Mouse (Mus musculus) forebrain, embryonic 16.5 days (tissue): ENCODE measurements around the gene Irf4. TPM values are rescaled to one million over a fixed set of nuclear protein-coding genes. Genes with fewer than 3 reads are reported as not detected.

ENCODE experiments used
- ATAC-seq: fragments of 200-750 bp; cut with Nextera tagmentation; 2 replicates; pipeline ENCODE4 v1.8.0; 2017; ENCODE audit warnings: mild to moderate bottlenecking, moderate library complexity
- H3K27ac ChIP-seq: fragments of 300-500 bp; sonication (generic); 2 replicates; pipeline ENCODE4 v1.5.1; 2014; ENCODE audit warnings: low read length, control low read depth
- H3K27me3 ChIP-seq: fragments of 300-500 bp; sonication (generic); replicated peaks from 2 replicates; pipeline ENCODE4 v1.6.1; 2014; ENCODE audit warnings: low read length; ENCODE audit not compliant: control insufficient read depth, insufficient read depth
- H3K36me3 ChIP-seq: fragments of 300-500 bp; sonication (generic); 2 replicates; pipeline ENCODE4 v1.6.1; 2014; ENCODE audit not compliant: control insufficient read depth, insufficient read depth
- H3K4me1 ChIP-seq: fragments of 300-500 bp; sonication (generic); replicated peaks from 2 replicates; pipeline ENCODE4 v1.6.1; 2014; ENCODE audit warnings: low read length; ENCODE audit not compliant: control insufficient read depth, insufficient read depth
- H3K4me2 ChIP-seq: fragments of 300-500 bp; sonication (generic); 2 replicates; pipeline ENCODE4 v1.6.1; 2014; ENCODE audit warnings: mild to moderate bottlenecking, low read length, control low read depth
- H3K4me3 ChIP-seq: fragments of 300-500 bp; sonication (generic); replicated peaks from 2 replicates; pipeline ENCODE4 v1.5.1; 2014; ENCODE audit warnings: mild to moderate bottlenecking, low read length, control low read depth
- H3K9ac ChIP-seq: fragments of 300-500 bp; sonication (generic); replicated peaks from 2 replicates; pipeline ENCODE4 v1.6.1; 2014; ENCODE audit warnings: low read depth, low read length, control low read depth
- H3K9me3 ChIP-seq: fragments of 300-500 bp; sonication (generic); 2 replicates; pipeline ENCODE4 v1.6.1; 2016; ENCODE audit warnings: low read length; ENCODE audit not compliant: control insufficient read depth
- WGBS: fragments of 180-500 bp; shearing (Covaris S2); extraction: QIAGEN DNeasy Blood & Tissue Kit; methylation state at CpG from one replicate; pipeline ENCODE4 v1.1.7; 2014; 5-methylcytosine and 5-hydroxymethylcytosine counted together
- polyA plus RNA-seq: library from polyadenylated mRNA; unstranded; fragments of >200 nt; fragmentation: Nextera tagmentation; extraction: Ambion mirVana; gene quantifications from 2 replicates; pipeline ENCODE4 v1.2.1, GENCODE M21; 2015

Gene Irf4
- polyA plus RNA-seq, 1 experiment from 2014 or later, result 0.06 TPM

GRCm38 (mm10) chr13:30730104-30730793 lies 18.8 kb upstream of the Irf4 start:
- Histone ChIP-seq H3K9ac (no peak overlapping the region), H3K4me1 (peaks cover 1% of the 10 kb centered on the region), H3K36me3 (no peaks in the 10 kb centered on the region), H3K27ac (no peak overlapping the region), H3K4me2 (no peak overlapping the region), H3K27me3 (no peaks in the 10 kb centered on the region), H3K9me3 (no peaks in the 10 kb centered on the region), H3K4me3 (no peak overlapping the region)
- no peak for ATAC-seq
- 89% methylated on average over 15 of the region's 15 CpGs for WGBS

- no peak for ATAC-seq
- Histone ChIP-seq H3K36me3 (no peaks in the 10 kb centered on the region), H3K4me1 (no peaks in the 10 kb centered on the region), H3K9ac (no peak overlapping the region), H3K9me3 (no peaks in the 10 kb centered on the region), H3K27ac (no peak overlapping the region), H3K4me3 (no peak overlapping the region), H3K27me3 (no peaks in the 10 kb centered on the region), H3K4me2 (no peak overlapping the region)
- WGBS, result 90% methylated on average over 11 of the region's 11 CpGs
Observed at GRCm38 (mm10) chr13:30732709-30733445, 16.1 kb upstream of the Irf4 start.

GRCm38 (mm10) chr13:30736721-30737120 lies 12.3 kb upstream of the Irf4 start:
- H3K4me3 ChIP-seq, result no peak overlapping the region
- no peaks in the 10 kb centered on the region for H3K36me3 ChIP-seq
- H3K4me1 ChIP-seq, result no peaks in the 10 kb centered on the region
- no peak overlapping the region for H3K9ac ChIP-seq
- no peaks in the 10 kb centered on the region for H3K27me3 ChIP-seq
- no peak overlapping the region for H3K27ac ChIP-seq
- no peaks in the 10 kb centered on the region for H3K9me3 ChIP-seq
- 91% methylated on average over 5 of the region's 5 CpGs for WGBS
- no peak overlapping the region for H3K4me2 ChIP-seq
- no peak for ATAC-seq

- H3K9ac ChIP-seq, result no peak overlapping the region
- no peak overlapping the region for H3K27ac ChIP-seq
- no peak for ATAC-seq
Observed at GRCm38 (mm10) chr13:30737257-30737656, 11.8 kb upstream of the Irf4 start.

GRCm38 (mm10) chr13:30738310-30738840 lies 10.7 kb upstream of the Irf4 start:
- Histone ChIP-seq H3K4me2 (no peak overlapping the region), H3K27ac (no peak overlapping the region), H3K9ac (no peak overlapping the region), H3K4me1 (no peaks in the 10 kb centered on the region), H3K27me3 (no peaks in the 10 kb centered on the region), H3K36me3 (no peaks in the 10 kb centered on the region), H3K4me3 (no peak overlapping the region), H3K9me3 (no peaks in the 10 kb centered on the region)
- no peak for ATAC-seq
- 93% methylated on average over 4 of the region's 4 CpGs for WGBS

More at GRCm38 (mm10) chr13:30737257-30737656, 11.8 kb upstream of the Irf4 start:
- Histone ChIP-seq H3K9me3 (no peaks in the 10 kb centered on the region), H3K4me2 (no peak overlapping the region), H3K4me3 (no peak overlapping the region), H3K36me3 (no peaks in the 10 kb centered on the region), H3K27me3 (no peaks in the 10 kb centered on the region), H3K4me1 (no peaks in the 10 kb centered on the region)
- 86% methylated on average over 2 of the region's 2 CpGs for WGBS

GRCm38 (mm10) chr13:30741172-30741571 lies 7.9 kb upstream of the Irf4 start:
- Histone ChIP-seq H3K4me2 (no peak overlapping the region), H3K27ac (no peak overlapping the region), H3K4me1 (no peaks in the 10 kb centered on the region), H3K4me3 (no peak overlapping the region), H3K9ac (no peak overlapping the region), H3K9me3 (no peaks in the 10 kb centered on the region), H3K36me3 (no peaks in the 10 kb centered on the region), H3K27me3 (no peaks in the 10 kb centered on the region)
- ATAC-seq, result no peak
- 79% methylated on average over 5 of the region's 5 CpGs for WGBS

GRCm38 (mm10) chr13:30742411-30742970 lies 6.5 kb upstream of the Irf4 start:
- H3K4me3 ChIP-seq, result no peak overlapping the region
- H3K9ac ChIP-seq, result no peak overlapping the region
- no peak overlapping the region for H3K27ac ChIP-seq
- H3K36me3 ChIP-seq, result no peaks in the 10 kb centered on the region
- no peaks in the 10 kb centered on the region for H3K4me1 ChIP-seq
- WGBS, result 73% methylated on average over 6 of the region's 6 CpGs
- no peaks in the 10 kb centered on the region for H3K9me3 ChIP-seq
- H3K4me2 ChIP-seq, result no peak overlapping the region
- peaks cover 4% of the 10 kb centered on the region; the same call in 1 of the 2 replicates for H3K27me3 ChIP-seq
- ATAC-seq, result no peak

GRCm38 (mm10) chr13:30745121-30745520 lies 3.9 kb upstream of the Irf4 start:
- Histone ChIP-seq H3K4me3 (no peak overlapping the region), H3K27me3 (peaks cover 26% of the 10 kb centered on the region), H3K9me3 (no peaks in the 10 kb centered on the region), H3K27ac (no peak overlapping the region), H3K4me2 (no peak overlapping the region), H3K9ac (no peak overlapping the region), H3K36me3 (no peaks in the 10 kb centered on the region), H3K4me1 (peaks cover 9% of the 10 kb centered on the region)
- no peak for ATAC-seq
- WGBS, result 66% methylated on average over 7 of the region's 7 CpGs

- Histone ChIP-seq H3K4me1 (peaks cover 17% of the 10 kb centered on the region), H3K4me2 (no peak overlapping the region), H3K27ac (no peak overlapping the region), H3K9me3 (no peaks in the 10 kb centered on the region), H3K4me3 (no peak overlapping the region), H3K36me3 (no peaks in the 10 kb centered on the region), H3K27me3 (peaks cover 43% of the 10 kb centered on the region), H3K9ac (no peak overlapping the region)
- no peak for ATAC-seq
- WGBS, result 81% methylated on average over 5 of the region's 5 CpGs
Observed at GRCm38 (mm10) chr13:30747068-30747467, 2.0 kb upstream of the Irf4 start.
